Mouse (Mus musculus) ES-Bruce4 (cell line): ENCODE measurements at regions not wholly inside any gene's neighbourhood (a gene's known extent, or its start where the extent isn't known, plus 50 kb on each side); places are given as distances from the start of the nearest gene placed in this dataset.

Source experiments
- CTCF ChIP-seq: IDR thresholded peaks from one replicate; pipeline ENCODE4 v1.8.1; 2011; ENCODE audit warnings: low read depth, low read length
- POLR2A ChIP-seq: IDR thresholded peaks from one replicate; pipeline ENCODE4 v1.8.1; 2011; ENCODE audit warnings: low read length; ENCODE audit not compliant: insufficient read depth

- TF ChIP-seq CTCF, result no peak
- no peak for TF ChIP-seq POLR2A
Observed at GRCm38 (mm10) chr13:97538441-97538840, 222.0 kb downstream of the Gm10260 start.
